Mouse (Mus musculus): ENCODE data around the gene Tmcc3. TPM values are rescaled to one million over a fixed set of nuclear protein-coding genes. Genes with fewer than 3 reads are reported as not detected.

The Tmcc3 gene
- total and polyA plus RNA-seq, 3 experiments: 15.3 to 35.1 (median 29.8) TPM

GRCm38 (mm10) chr10:94318574-94318973 is 6.8 kb downstream of the Tmcc3 start:
- no peaks in the 10 kb centered on the region for H3K36me3 ChIP-seq (ENCODE audit: control insufficient read depth, insufficient read depth, low read length)
- DNase-seq: no peak
- no peak overlapping the region for H3K27ac ChIP-seq
- H3K9ac ChIP-seq (ENCODE audit: low read depth, low read length): no peak overlapping the region
- no peak overlapping the region for H3K4me3 ChIP-seq
- whole genome bisulfite sequencing: 56% methylated on average over 4 of the region's 4 CpGs
- H3K79me2 ChIP-seq (replicated peaks; ENCODE audit: control insufficient read depth, insufficient read depth, low read length): no peaks in the 10 kb centered on the region
- H3K4me1 ChIP-seq (ENCODE audit: control insufficient read depth, insufficient read depth, low read length): no peaks in the 10 kb centered on the region
- intact Hi-C loops (cut with DNase I): no loop called here
- TF ChIP-seq EP300 (IDR thresholded peaks at IDR 0.05; ENCODE audit: insufficient read depth, low read depth, low read length) (no peak), POLR2A (IDR thresholded peaks at IDR 0.05; ENCODE audit: insufficient read depth, low read depth, low read length) (no peak), CTCF (IDR thresholded peaks at IDR 0.05) (no peak)
- H3K27me3 ChIP-seq (ENCODE audit: control insufficient read depth, insufficient read depth, low read length): no peaks in the 10 kb centered on the region

GRCm38 (mm10) chr10:94329962-94330361 is 18.2 kb downstream of the Tmcc3 start:
- Histone ChIP-seq H3K4me1 (ENCODE audit: control insufficient read depth, insufficient read depth, low read length) (no peaks in the 10 kb centered on the region), H3K27me3 (ENCODE audit: control insufficient read depth, insufficient read depth, low read length) (no peaks in the 10 kb centered on the region), H3K4me3 (no peak overlapping the region), H3K27ac (no peak overlapping the region), H3K9ac (ENCODE audit: low read depth, low read length) (no peak overlapping the region), H3K79me2 (replicated peaks; ENCODE audit: control insufficient read depth, insufficient read depth, low read length) (no peaks in the 10 kb centered on the region), H3K36me3 (ENCODE audit: control insufficient read depth, insufficient read depth, low read length) (no peaks in the 10 kb centered on the region)
- WGBS: 11% methylated on average over 5 of the region's 5 CpGs
- DNase-seq: no peak
- TF ChIP-seq POLR2A (IDR thresholded peaks at IDR 0.05; ENCODE audit: insufficient read depth, low read depth, low read length) (no peak), EP300 (IDR thresholded peaks at IDR 0.05; ENCODE audit: insufficient read depth, low read depth, low read length) (no peak), CTCF (IDR thresholded peaks at IDR 0.05) (no peak)
- intact Hi-C loops (cut with DNase I): no loop called here

GRCm38 (mm10) chr10:94332358-94333137 is 20.8 kb downstream of the Tmcc3 start:
- TF ChIP-seq CTCF (IDR thresholded peaks at IDR 0.05) (peak; percentile 20; the same call in 1 of the 2 replicates), POLR2A (IDR thresholded peaks at IDR 0.05; ENCODE audit: insufficient read depth, low read depth, low read length) (no peak), EP300 (IDR thresholded peaks at IDR 0.05; ENCODE audit: insufficient read depth, low read depth, low read length) (no peak)
- Histone ChIP-seq H3K9ac (ENCODE audit: low read depth, low read length) (no peak overlapping the region), H3K4me1 (ENCODE audit: control insufficient read depth, insufficient read depth, low read length) (no peaks in the 10 kb centered on the region), H3K79me2 (replicated peaks; ENCODE audit: control insufficient read depth, insufficient read depth, low read length) (no peaks in the 10 kb centered on the region), H3K36me3 (ENCODE audit: control insufficient read depth, insufficient read depth, low read length) (no peaks in the 10 kb centered on the region), H3K27ac (no peak overlapping the region), H3K27me3 (ENCODE audit: control insufficient read depth, insufficient read depth, low read length) (no peaks in the 10 kb centered on the region), H3K4me3 (no peak overlapping the region)
- intact Hi-C loops (cut with DNase I): no loop called here
- DNase-seq: no peak
- 85% methylated on average over 16 of the region's 16 CpGs for WGBS

- WGBS: 75% methylated on average over 8 of the region's 8 CpGs
- no peak overlapping the region for H3K4me3 ChIP-seq
- H3K9ac ChIP-seq (ENCODE audit: low read depth, low read length): no peak overlapping the region
- H3K79me2 ChIP-seq (replicated peaks; ENCODE audit: control insufficient read depth, insufficient read depth, low read length): no peaks in the 10 kb centered on the region
- no peak overlapping the region for H3K27ac ChIP-seq
- no peaks in the 10 kb centered on the region for H3K4me1 ChIP-seq (ENCODE audit: control insufficient read depth, insufficient read depth, low read length)
- no peak for DNase-seq
- no peaks in the 10 kb centered on the region for H3K27me3 ChIP-seq (ENCODE audit: control insufficient read depth, insufficient read depth, low read length)
- no peak for TF ChIP-seq CTCF (IDR thresholded peaks at IDR 0.05)
- intact Hi-C loops (cut with DNase I): no loop called here
- H3K36me3 ChIP-seq (ENCODE audit: control insufficient read depth, insufficient read depth, low read length): no peaks in the 10 kb centered on the region
Observed at GRCm38 (mm10) chr10:94333328-94333727, 21.6 kb downstream of the Tmcc3 start.

GRCm38 (mm10) chr10:94335047-94335446 is 23.3 kb downstream of the Tmcc3 start:
- no peak for DNase-seq
- H3K9ac ChIP-seq (ENCODE audit: low read depth, low read length): no peak overlapping the region
- no peak overlapping the region for H3K27ac ChIP-seq
- intact Hi-C loops (cut with DNase I): no loop called here
- no peaks in the 10 kb centered on the region for H3K27me3 ChIP-seq (ENCODE audit: control insufficient read depth, insufficient read depth, low read length)
- H3K4me3 ChIP-seq: no peak overlapping the region
- no peaks in the 10 kb centered on the region for H3K36me3 ChIP-seq (ENCODE audit: control insufficient read depth, insufficient read depth, low read length)
- H3K4me1 ChIP-seq (ENCODE audit: control insufficient read depth, insufficient read depth, low read length): no peaks in the 10 kb centered on the region
- H3K79me2 ChIP-seq (replicated peaks; ENCODE audit: control insufficient read depth, insufficient read depth, low read length): no peaks in the 10 kb centered on the region
- 73% methylated on average over 10 of the region's 10 CpGs for WGBS
- TF ChIP-seq EP300 (IDR thresholded peaks at IDR 0.05; ENCODE audit: insufficient read depth, low read depth, low read length): no peak
- TF ChIP-seq POLR2A (IDR thresholded peaks at IDR 0.05; ENCODE audit: insufficient read depth, low read depth, low read length): no peak
- TF ChIP-seq CTCF (IDR thresholded peaks at IDR 0.05): no peak

- Histone ChIP-seq H3K36me3 (ENCODE audit: control insufficient read depth, insufficient read depth, low read length) (no peaks in the 10 kb centered on the region), H3K27ac (no peak overlapping the region), H3K4me1 (ENCODE audit: control insufficient read depth, insufficient read depth, low read length) (no peaks in the 10 kb centered on the region), H3K4me3 (no peak overlapping the region), H3K9ac (ENCODE audit: low read depth, low read length) (no peak overlapping the region), H3K27me3 (ENCODE audit: control insufficient read depth, insufficient read depth, low read length) (no peaks in the 10 kb centered on the region), H3K79me2 (replicated peaks; ENCODE audit: control insufficient read depth, insufficient read depth, low read length) (no peaks in the 10 kb centered on the region)
- TF ChIP-seq CTCF (IDR thresholded peaks at IDR 0.05): no peak
- TF ChIP-seq EP300 (IDR thresholded peaks at IDR 0.05; ENCODE audit: insufficient read depth, low read depth, low read length): no peak
- TF ChIP-seq POLR2A (IDR thresholded peaks at IDR 0.05; ENCODE audit: insufficient read depth, low read depth, low read length): no peak
- intact Hi-C loops (cut with DNase I): no loop called here
- DNase-seq: no peak
- 88% methylated on average over 6 of the region's 6 CpGs for WGBS
Observed at GRCm38 (mm10) chr10:94336071-94336470, 24.3 kb downstream of the Tmcc3 start.
